Mouse (Mus musculus) cerebellum, postnatal 10 days (tissue): ENCODE data around the gene Zfp536.
A peak's percentile ranks its signal among the peaks of the same experiment; 100 is the strongest.
"Not testable (repeated sequence)": the region's sequence is repeated elsewhere in the genome, so short reads cannot be mapped to it uniquely, and the experiment has no call there.

Experiments
- DNase-seq, 2 experiments: peaks; one replicate each; pipeline ENCODE4 v3.0.0; 2021; ENCODE audit warnings: mixed read lengths in 2 of 2

Gene Zfp536

DNA sequence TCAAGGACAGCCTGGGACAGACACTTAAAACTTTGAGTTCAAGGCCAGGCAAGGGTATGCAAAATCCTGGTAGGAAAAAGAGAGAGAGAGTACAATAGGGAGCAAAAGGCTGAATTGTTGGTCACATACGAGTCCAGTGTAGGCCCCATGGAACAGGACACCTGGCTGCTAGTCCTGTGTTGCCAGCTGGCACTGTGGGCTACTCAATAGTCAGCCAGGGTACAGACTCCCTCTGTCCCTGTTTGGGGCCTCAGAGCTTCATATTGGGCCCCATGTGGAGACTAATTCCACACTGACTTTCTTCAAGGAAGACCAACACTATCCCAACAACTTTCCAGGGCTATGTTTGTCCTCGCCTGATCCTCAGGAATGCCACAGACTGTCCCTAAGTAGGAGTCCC is 87.1 kb downstream of the Zfp536 start:
- DNase-seq = no peak

DNA sequence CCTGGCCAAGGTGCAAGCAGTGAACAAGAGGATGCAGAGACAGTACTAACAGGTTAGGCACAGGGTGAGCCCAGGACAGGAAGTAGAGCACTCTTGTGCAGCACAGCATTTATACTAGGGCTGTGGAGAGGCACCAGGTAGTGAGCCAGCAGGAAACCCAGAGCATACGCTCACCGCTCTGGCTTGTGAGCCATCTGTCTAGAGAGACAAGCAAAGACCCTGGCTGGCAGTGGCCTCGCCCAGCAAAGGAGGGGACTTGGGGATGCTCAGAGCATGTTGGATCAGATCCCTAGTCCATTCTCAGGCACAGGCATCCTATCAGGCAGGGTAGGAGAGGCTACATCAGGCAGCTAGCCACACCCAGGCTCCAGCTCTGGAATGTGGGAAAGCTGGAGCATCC is 88.2 kb downstream of the Zfp536 start:
- peak; percentile 71 to 81 for DNase-seq

DNA sequence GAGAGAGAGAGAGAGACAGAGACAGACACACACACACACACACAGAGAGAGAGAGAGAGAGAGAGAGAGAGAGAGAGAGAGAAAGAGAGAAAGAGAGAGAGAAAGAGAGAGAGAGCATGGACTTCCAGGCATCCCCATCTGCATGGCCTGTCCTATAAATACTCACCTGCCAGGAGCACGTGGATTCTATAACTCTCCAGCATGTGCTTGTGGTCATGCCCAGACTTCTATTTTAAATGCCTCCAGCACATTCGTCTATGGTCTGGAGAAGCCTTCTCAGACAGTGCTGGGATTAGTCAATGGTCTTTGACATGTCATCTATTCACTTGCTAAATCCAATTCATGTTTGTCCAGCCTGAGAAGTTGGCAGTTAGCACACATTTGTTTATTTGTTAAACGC is 92.1 kb downstream of the Zfp536 start:
- no peak for DNase-seq

DNA sequence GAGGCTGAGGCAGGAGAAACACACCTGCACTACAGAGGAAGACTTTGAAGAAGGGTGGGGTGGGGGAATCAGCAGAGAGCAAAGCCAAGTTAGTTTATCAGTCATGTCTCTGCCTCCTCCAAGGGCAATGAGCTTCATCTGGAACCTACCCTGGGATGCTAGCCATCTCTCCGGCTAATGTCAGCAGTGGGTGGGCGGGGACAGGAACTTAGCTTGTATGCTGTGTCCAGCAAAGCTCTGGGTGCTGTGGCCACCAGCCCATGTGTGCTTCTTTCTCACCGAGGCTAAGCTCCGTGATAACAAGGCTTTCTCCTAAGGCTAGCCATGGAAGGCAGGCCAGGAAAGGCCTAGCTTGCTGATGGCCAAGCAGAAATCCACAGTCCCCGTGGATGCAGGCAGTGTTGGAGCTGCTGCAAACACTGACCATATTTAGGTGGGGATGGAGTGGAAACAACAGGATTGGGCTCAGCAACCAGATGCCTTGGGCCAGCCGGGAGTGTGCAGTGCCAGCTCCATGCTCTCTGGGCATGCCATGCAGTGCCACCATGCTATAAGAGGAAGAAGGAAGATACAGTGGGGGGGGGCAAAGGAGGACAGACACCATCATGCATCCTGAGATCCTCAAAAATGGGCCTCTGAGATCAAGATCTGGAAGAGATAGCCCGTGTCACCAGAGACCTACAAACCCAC is 109.6 kb downstream of the Zfp536 start:
- peak; percentile 54 to 64 for DNase-seq

DNA sequence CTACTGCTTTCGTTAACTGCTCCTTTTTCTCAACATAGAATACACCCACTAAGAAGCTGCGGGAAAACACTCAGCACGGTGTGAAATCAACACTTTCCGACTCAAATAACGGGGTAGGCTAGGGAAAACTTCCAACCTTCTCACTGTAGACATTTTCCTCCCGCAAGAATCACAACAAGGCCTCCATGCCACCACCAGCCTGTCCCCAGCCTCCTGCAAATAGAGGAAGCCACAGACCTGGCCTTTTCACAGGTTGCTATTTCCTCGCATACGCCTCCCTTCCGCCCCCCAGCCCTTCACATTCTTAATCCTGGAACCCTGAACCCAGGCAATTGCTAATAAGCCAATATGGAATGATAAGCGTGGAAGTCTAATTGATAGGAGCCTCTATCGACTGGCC is 124.8 kb downstream of the Zfp536 start:
- no peak for DNase-seq

DNA sequence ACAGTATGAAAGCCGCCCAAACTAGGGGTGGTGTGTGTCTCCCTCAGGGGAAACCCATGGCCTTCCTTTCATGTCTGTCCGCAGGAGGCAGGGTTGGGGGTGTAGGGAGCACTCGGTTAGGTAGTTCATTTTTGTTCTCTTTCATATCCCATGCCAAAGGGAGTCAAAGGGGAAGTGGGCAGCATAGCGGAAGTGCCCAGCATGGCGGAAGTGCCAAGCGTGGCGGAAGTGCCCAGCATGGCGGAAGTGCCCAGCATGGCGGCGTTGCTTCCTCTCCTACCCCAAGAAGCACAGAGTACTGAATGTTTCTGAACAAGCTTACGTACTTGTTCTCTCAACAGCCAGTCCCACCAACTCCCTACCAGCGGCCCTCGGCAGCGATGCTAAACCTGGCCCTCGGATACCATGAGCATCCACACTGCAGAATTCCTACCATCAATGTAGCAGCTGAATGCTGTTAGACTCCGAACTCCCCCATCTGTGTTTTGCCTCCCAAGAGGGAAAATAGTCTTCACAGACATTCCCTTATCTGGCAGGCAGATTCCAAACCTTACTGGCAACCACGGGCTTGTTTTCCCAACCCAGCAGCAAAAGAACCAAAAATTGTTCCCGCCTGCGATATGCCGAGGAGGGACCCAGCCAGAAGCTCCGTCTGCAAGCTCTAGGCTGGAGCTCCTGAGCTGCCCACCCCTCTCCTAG is 125.4 kb downstream of the Zfp536 start:
- no peak for DNase-seq

DNA sequence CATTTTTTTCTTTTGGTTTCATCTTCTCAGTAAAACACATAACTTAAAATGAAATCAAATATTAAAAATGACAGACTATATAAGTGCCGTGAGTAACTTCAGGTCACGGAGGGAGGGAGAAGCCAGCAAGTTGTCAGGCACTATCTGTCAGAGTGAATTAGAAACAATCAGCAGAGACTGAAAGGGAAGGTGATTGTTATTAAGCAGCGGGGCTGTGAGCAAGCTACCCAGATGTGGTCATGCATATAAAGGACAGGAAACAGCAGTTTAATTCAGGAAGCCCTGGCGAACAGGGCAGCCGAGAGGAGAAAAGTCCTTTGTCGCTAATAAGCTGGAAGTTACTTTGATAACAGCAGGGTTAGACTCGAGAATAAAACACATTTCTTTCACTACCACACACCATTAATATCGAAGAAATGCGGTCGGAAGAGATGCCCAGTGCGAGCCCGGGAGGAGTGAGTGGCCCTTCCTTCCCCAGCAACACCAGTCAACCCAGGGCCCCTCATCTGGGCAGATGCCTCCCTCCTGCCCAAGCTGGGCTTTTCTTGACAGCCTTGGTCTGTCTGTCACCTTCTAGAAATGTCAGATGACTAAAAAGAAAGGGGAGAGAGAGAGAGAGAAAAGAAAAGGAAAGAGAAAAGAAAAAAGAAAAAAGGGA is 133.6 kb downstream of the Zfp536 start:
- DNase-seq = no peak

DNA sequence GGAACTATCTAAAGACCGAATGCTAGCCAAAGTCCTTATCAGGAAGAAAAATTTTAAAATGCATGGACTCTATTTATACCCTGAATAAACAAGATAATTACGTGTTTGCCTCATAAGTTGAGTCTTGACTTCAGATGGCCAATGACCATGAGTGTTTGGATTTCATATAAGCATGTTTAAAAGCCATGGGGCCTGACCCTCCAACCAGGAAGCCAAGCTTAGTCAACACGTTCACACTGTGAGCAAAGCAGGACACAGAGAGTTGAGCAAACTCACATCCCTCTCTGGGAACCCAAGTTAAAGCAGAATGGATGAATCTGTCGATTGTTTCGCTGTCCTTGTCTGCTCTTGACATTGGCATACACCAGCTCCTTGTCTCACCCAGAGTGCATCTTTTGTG is 138.6 kb downstream of the Zfp536 start:
- DNase-seq = no peak

DNA sequence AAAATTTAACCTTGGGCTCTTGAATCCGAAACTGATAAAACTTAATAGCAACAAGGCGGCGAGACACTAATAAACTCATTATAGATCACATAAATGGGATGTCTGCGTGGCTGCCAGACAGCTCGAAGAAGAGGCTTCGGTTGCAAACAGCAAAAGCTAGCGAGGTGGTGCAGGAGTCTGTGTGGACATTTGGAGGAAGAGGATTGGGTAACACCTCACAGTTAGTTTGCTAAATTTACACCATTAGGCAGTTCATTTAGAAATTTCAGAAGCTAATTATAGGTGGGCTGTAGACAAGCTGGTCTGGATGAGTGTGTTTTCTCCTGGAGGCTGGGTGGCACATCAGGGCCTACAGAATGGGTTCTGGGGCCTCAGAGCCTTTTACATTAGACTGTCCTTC is 143.0 kb downstream of the Zfp536 start:
- no peak for DNase-seq

DNA sequence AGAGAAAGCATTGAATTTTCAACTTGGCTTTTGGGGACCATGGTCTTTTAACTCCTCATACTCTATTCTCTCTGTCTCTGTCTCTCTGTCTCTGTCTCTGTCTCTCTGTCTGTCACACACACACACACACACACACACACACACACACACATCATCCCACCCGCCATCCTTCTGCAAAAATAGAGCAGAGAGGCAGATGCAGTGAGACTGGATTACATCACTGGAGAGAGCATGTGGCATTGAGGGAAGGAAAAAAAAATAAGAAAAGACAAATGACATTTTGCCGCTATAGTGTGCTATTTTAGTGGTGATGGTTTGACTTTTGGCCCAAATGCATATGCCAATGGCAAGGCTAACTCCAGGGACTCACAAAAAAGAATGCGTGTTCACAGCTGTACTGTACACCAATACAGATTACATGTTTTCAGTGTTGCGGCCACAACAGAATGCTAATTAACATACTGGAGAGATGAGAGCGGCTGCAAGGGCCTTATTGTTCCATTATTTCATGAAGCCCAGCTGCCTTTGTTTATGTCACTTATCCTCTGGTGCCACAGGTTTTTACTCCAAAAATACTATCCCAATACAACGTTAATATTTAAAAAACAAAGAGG is 145.4 kb downstream of the Zfp536 start:
- DNase-seq = no peak

DNA sequence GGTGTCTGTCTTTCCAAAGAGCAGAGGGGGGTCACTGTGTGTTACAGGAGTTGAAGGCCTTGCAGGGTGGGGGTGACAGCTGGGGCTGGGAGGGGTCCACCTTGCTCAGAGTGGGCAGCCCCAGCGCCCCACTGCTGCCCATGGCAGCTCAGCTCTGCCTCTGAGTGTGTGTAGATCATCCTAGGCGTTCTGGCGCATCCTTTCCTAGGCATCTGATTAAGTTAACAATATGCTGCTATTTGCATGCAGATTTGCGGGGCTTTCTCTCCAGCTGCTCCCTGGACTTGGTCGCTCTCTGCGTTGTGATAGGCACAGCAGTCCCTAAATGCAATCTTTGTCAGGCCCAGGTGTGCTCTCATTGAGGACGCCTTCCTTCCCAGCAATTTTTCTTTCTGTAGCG is 147.7 kb downstream of the Zfp536 start:
- DNase-seq = peak; percentile 47 to 61

DNA sequence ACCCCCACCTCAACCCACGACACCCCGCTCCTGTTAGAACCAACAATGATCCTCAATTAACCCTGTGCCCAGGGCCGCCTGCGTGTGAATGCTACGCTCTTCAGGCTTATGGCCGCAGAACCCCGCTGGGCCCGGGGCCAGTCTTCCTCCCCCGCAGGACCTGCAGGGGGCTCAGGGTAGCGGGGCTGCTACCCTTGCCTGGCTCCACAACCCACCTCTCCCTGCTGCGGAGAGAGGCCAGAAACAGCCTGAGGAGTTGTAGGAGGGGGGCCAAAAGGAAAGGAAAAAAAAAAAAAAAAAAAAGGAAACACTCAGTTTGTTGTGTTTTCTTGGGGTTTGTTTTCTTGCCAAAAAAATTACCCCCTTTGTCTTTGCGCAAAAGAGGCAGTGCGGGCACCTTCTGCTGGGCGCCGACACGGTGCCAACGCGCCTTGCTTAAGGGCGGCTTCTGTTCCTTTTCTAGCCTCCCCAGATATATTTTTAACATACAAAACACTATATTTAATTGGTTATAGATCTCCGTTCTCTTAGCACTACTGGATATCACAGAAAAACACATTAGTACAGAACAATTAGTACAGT is 148.6 kb downstream of the Zfp536 start:
- DNase-seq = peak; percentile 84 to 89

DNA sequence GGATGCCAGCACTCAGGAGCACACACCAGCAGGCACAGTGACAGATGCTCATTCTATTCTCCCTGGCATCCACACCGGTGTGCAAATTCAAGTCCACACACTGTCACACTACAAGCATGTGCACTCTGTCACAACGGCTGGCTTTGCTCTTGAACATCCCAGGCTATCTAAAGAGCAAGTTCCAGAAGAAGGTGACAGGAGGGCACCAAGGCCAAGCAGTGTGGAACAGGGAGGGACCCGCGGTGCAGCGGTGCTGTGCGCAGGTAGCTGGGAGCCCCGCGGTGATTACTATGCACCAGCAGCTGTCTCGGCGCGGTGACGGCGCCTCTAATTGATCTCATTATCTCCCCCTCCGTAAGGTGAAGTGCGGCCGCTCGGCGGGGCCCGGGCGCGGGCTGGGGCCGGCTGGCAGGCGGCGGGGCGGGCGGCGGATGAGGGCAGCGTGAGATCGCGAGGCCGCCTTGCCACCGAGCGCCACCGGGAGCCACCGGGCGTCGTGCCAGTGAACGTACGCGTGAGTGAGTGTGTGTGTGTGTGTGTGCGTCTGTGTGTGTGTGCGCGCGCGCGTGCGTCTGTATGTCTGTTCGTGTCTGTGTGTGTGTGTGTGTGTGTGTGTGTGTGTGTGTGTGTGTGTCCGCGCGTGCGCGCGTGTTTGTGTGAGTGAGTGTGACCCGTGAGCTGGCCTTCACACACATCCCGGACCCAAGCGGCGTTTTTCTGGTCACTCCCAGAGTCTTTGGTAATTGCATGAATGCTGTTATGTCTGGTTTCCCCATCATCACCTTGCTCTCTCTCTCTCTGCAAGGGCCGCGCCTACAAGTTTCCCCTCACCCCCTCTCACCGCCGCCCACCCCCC is 149.3 kb downstream of the Zfp536 start:
- peak; percentile 96 for DNase-seq

DNA sequence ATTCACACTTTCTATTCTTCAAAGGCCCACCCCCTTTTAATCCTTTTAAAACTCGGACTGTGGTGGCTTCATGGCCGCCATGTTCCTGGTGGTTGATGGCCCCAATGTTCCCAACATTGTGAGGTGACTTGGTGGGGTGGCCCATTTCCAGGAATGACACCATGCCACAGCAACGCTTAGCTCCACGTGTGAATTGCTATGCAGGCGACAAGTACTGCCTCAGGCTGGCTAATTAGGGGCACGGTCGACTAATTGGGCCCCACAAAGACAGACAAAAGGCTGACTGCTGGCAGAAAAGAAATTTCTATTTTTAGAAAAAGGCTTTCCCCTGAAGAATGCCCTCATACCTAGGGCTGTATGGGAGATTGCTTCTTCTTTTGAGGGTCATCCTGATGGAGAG is 154.2 kb downstream of the Zfp536 start:
- DNase-seq = no peak

DNA sequence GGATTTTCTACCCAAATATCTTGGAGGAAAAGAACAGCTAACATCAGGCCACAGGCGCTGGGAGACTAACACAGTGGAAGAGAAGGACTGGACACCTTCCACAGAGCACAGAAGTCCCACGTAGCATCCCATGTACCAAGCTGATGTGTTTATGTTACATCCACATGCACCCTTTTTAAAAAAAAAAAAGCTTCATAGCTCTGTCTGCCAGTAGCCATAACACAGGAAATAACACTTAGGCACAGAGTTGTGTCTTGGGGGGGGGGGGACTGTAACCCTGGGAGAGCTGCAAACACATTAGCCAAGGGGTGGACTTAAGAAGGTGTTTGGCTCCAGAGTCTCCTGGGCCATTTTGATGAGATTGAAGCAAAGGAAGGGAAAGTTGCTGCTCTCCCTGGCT is 155.6 kb downstream of the Zfp536 start:
- no peak for DNase-seq

DNA sequence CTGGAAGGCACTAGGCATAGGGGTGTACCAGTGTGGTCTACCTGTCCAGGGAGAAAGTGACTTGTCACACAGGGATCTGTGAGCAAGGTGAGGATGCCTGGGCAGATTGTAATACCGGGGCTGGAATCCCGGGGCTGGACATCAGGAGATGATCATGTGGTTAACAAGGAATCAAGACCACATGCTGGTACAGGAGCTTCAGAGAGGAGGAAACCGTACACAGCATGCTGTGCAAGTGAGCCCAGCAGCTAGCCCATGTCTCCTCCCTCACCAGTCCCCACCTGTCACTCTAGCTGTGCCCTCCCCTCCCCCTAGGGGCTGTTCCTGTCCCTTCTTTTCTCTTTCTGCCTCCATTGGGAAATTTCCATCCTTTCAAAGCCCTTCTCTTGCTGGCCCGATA is 157.5 kb downstream of the Zfp536 start:
- no peak for DNase-seq

DNA sequence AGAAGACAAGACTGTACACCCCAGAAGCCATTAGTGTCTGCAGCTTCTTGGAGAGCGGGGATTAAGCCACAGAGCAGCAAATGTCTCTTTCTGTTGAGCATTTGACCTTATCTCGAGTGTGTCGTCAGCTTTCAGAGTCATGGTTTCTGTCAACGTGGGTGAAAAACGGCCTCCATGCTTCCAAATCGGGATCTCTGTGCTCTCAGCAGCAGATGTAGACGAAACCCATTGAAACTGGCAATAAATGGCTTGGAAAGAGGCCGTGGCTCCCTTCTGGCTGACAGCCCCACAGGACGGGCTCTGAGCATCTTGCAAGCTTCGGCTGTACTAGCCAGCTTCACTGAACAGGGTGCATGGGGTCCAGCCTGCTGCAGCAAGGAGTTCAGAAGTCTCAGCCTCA is 159.1 kb downstream of the Zfp536 start:
- DNase-seq = peak; percentile 29 to 36

DNA sequence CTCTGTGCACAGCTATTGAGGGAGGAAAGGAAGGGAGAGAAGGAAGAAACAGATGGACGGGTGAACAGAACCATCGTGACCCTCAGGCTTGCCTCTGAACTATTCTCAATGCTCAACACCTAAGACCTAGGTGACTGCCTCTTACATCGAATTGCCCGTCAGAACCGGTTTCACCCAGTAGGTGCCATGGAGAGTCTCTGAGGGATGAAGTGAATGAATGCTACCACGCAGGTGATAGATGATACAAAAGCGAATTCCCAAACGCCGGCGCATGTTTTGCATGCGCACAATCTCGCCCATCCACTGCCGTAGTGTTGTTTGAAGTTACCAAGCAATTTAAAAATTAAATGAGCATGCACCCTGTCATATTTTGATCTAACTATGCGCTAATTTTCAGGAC is 164.9 kb downstream of the Zfp536 start:
- DNase-seq = no peak

DNA sequence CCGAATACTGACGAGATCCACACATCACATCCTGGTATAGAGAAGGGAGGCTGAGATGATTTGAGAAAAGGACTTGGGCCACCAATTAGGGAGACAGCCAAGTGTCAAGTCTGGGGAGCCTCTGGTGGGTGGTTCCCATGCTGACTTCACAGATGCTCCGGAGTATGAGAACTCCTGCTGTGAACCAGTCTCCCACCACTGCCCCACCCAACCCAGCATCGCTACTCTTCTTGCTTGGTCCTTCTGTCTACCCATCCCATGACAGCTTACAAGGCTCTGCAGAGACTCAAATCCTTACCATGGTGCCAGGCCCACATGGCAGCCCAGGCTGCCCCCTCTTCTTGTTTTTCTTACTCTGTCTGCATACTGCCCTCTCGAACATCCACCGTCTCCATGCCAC is 165.5 kb downstream of the Zfp536 start:
- no peak for DNase-seq

DNA sequence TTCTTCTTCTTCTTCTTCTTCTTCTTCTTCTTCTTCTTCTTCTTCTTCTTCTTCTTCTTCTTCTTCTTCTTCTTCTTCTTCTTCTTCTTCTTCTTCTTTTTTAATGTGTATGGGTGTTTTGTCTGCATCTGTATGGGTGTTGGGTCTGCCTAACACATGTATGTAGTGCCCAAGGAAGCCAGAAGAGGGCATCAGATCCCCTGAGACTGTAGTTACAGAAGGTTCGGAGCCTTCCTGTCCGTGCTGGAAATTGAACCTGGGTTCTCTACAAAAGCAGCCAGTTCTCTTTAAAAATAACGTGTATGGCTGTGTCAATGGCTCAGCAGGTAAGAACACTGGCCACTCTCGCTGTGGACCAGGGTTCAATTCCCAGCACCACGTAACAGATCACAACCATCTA is 167.0 kb downstream of the Zfp536 start:
- DNase-seq = peak; percentile 30 to 35

DNA sequence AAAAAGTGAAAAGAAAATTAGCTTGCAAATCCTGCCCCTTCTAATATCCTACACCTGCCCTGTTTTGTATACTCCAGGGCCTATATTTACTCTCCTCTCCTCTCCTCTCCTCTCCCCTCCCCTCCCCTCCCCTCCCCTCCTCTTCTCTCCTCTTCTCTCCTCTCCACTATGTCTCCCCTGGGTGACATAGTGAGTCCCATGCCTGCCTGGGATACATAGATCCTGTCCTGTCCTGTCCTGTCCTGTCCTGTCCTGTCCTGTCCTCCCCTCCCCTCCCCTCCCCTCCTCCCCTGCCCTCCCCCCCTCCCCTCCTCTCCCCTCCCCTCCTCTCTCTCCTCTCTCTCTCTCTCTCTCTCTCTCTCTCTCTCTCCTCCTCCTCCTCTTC is 169.9 kb downstream of the Zfp536 start:
- not testable (repeated sequence) for DNase-seq

DNA sequence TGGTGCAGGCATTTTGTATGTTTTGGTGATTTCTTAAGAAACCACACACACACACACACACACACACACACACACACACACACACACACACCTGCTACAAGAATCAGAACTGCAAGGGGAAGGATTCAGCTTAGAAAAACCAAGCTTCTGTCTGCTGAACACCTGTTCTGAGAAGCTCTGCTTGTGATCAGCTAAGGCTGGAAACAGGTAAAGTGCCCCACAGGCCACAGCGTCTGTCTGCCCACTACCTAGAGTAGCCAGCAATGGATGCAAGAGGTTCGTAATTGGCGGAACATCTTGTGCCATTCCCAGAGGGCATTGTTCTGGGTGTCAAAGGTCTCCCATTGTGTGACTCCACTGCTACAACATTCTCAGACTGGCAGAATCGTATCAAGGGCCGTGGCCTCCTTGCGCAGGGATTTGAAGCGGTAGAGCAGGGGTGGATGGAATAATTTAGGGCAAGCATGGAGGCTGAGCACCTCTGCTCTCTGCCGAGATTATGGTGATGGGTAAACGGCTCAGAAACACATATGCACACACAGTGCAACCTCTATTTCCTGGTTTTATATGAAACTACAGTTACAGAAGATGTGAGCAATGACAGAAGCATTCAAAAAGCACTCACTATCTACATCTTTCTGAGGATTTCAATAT is 170.4 kb downstream of the Zfp536 start:
- DNase-seq = no peak
